Mouse (Mus musculus) olfactory bulb, adult 2 months (tissue): ENCODE results near the gene Ccnd3. TPM values are rescaled to one million over a fixed set of nuclear protein-coding genes. Genes with fewer than 3 reads are reported as not detected.

Source experiments
- H3K27ac ChIP-seq: fragments of 200-500 bp; 2 replicates; pipeline ENCODE4 v1.5.1; 2012; ENCODE audit warnings: low read depth, low read length; ENCODE audit not compliant: insufficient read depth
- H3K4me1 ChIP-seq: fragments of 200-500 bp; 2 replicates; pipeline ENCODE4 v1.6.1; 2012; ENCODE audit warnings: low read length; ENCODE audit not compliant: control insufficient read depth, insufficient read depth
- H3K4me3 ChIP-seq: fragments of 200-500 bp; 2 replicates; pipeline ENCODE4 v1.5.1; 2012; ENCODE audit warnings: mild to moderate bottlenecking, low read depth, low read length, moderate library complexity; ENCODE audit not compliant: insufficient read depth
- CTCF ChIP-seq: fragments of 200-500 bp; IDR thresholded peaks from 2 replicates; pipeline ENCODE4 v1.5.1; 2012; ENCODE audit warnings: low read depth, mild to moderate bottlenecking, low read length, moderate library complexity; ENCODE audit not compliant: insufficient read depth
- POLR2A ChIP-seq: fragments of 200-500 bp; IDR thresholded peaks from 2 replicates; pipeline ENCODE4 v1.6.1; 2012; ENCODE audit warnings: mild to moderate bottlenecking, low read depth, low read length, moderate library complexity; ENCODE audit not compliant: insufficient read depth
- WGBS: fragments of 180-500 bp; shearing (Covaris S2); methylation state at CpG from one replicate; pipeline ENCODE4 v1.1.7; 2018; 5-methylcytosine and 5-hydroxymethylcytosine counted together
- polyA plus RNA-seq: library from polyadenylated mRNA; stranded (reverse); fragments of >200 nt; gene quantifications from 2 replicates; pipeline ENCODE4 v1.2.4, GENCODE M21; 2012; ENCODE audit warnings: low replicate concordance; ENCODE audit not compliant: missing spikeins, insufficient read depth, insufficient read length

Ccnd3 gene
- polyA plus RNA-seq = 292 and 423 TPM in 2 replicates

DNA sequence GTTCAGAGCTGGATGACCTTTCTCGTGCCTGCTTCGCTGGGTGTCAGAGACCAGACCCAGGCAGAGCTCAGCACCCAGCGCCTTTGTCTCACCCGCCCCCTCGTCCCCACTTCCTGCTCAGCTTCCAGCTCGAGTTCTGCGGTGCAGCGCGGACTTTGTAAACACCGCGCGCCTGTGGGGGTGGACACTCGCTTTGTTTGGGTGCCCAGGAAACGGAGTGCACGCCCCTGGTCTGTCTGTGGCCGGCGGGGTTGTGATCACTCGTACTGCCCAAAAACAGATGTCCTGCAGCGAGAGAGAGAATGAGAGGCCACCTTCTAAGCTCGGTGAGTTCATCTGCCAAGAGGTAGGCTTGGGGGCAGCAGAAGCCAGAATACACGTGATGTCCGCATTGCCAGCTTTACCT is at the start of gene Ccnd3:
Gene Ccnd3 (plus strand): TSS at position 111 of the 406 bp plus-strand sequence.
- Histone ChIP-seq H3K4me3 (peak within 1 kb of the TSS; percentile 39), H3K27ac (peak within 1 kb of the TSS; percentile 16; the same call in 1 of the 2 replicates), H3K4me1 (peaks cover 23% of the 10 kb centered on the region)
- WGBS = 4% methylated on average over 22 of the region's 22 CpGs
- no peak for TF ChIP-seq POLR2A
- TF ChIP-seq CTCF = no peak

DNA sequence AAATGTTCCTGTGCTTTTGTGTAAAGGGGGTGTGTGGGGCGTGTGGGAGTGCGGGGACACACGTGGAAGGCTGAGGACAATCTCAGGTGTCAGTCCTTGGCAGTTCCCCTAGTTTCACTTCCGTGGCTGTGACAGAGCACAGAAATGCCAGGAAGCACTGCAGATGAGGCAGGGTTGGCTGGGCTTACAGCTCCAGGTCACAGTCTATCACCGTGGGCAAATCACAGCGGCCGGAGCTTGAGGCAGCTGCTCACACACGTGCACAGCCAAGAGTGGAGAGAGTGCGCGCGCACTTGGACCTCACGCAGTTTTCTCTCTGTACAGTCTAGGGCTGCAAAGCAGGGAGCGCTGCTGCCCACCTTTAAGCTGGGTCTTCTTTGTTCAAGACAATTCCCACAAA is 46.5 kb upstream of the Ccnd3 start:
- Histone ChIP-seq H3K4me3 (no peak overlapping the region), H3K4me1 (no peaks in the 10 kb centered on the region), H3K27ac (no peak overlapping the region)
- 79% methylated on average over 13 of the region's 13 CpGs for WGBS
- TF ChIP-seq POLR2A (no peak), CTCF (no peak)

DNA sequence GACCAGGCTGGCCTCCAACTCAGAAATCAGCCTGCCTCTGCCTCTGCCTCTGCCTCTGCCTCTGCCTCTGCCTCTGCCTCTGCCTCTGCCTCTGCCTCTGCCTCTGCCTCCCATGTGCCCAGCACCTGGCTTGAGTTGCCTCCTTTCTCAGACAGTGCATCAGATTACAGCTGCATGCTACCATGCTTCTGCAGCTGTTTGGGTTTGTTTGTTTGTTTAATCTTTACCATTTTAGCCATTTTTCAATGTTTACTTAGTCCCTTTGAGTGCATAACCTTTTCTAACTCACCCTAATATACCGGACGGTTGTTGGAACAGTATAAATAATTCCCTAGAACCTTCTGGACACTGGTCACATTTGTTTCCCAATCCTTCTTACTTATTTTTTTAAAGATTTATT is 45.9 kb upstream of the Ccnd3 start:
- Histone ChIP-seq H3K4me1 (no peaks in the 10 kb centered on the region), H3K27ac (no peak overlapping the region), H3K4me3 (no peak overlapping the region)
- 85% methylated on average over 2 of the region's 2 CpGs for WGBS
- TF ChIP-seq POLR2A (no peak), CTCF (no peak)

DNA sequence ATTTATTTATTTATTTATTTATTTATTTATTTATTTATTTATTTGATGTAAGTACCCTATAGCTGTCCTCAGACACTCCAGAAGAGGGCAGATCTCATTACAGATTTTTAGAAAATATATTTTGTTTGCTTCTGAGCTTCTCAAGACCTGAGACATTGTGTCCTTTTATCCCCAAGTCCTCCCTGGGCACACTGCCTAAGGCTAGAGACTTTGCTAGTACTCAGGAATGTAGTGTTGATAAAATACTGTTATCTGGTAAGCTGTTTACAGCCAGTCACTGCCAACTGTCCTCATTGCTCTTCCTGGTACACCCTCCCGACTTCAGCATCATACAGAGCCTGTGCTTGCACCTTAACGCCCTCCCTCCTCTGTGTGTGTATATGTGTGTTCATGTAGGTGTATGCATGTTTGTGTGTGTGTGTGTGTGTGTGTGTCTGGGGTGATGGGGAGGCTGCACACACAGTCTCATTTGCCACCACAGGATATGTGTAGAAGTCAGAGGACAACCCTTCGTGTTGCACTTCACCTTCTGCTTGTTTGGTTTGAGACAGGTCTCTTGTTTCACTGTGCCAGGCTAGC is 45.4 kb upstream of the Ccnd3 start:
- TF ChIP-seq CTCF (no peak), POLR2A (no peak)
- 78% methylated on average over 3 of the region's 3 CpGs for WGBS
- no peaks in the 10 kb centered on the region for H3K4me1 ChIP-seq
- no peak overlapping the region for H3K4me3 ChIP-seq
- no peak overlapping the region for H3K27ac ChIP-seq

DNA sequence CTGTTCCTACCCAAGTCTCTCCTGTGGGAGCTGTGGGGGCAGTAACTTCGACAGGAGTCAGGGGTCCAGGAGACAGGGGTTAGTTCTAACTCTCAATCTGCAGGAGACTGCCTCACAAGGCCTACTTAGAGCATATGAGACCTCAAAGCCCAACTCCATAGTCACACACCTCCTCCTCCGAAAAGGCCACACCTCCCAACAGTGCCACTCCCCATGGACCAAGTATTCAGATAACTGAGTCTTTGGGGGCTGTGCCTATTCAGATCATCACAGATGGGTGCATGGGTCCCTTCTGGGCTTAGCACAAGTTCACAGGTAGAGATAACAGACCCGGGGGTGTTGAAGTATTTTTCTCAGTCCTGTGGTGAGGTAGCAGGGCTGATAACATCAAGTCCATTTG is 43.2 kb upstream of the Ccnd3 start:
- no peak overlapping the region for H3K4me3 ChIP-seq
- no peak for TF ChIP-seq POLR2A
- no peak for TF ChIP-seq CTCF
- no peaks in the 10 kb centered on the region for H3K4me1 ChIP-seq
- no peak overlapping the region for H3K27ac ChIP-seq
- WGBS = 79% methylated on average over 3 of the region's 3 CpGs

DNA sequence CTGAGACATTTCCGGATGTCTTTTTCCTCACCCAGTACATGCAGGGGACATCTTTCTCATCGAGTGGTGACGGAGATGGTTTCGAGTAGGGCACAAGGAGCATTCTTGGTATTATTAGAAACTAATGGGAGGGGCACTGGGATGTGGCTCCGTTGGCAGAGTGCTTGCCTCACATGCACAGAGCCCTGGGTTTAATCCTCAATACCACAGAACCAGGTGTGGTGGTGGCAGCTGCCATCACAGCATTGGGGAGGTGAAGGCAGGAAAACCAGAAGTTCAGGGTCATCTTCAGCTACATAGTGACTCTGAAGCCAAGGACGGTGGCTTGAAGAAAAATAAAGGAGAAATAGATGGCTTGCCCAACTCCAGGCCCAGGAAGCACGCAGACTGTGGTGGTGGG is 42.6 kb upstream of the Ccnd3 start:
- WGBS = 92% methylated on average over 7 of the region's 7 CpGs
- Histone ChIP-seq H3K4me1 (no peaks in the 10 kb centered on the region), H3K4me3 (no peak overlapping the region), H3K27ac (no peak overlapping the region)
- TF ChIP-seq CTCF (no peak), POLR2A (no peak)

DNA sequence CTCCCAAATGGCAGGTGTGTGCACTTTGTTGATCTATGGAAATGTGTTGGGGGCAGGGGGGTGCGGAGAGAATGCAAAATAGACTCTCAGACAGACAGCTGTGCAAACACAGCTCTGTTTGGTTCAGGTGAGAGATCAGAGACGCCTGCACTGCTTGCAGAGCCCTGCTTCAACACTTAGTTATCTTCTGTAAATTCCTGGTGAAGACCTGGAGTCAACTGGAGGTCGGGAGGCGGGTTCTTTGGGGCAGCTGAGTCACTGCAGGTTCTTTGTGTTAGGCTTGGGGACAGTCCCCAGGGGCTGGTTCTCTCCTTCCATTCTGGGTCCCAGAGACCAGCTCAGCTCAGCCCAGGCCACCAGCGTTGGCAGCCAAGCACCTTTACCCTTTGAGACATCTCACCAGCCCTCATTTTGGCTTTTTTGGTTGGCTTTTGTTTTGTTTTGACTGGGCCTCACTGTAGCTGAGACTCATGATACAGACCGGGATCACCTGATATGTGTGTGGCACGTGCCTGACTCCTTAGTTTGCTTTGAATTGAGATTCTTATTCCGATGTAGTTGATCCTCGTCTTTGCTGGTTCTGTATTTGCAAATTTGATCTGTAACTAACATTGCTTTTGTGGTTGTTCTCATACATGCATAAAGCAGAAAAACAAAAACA is 42.0 kb upstream of the Ccnd3 start:
- TF ChIP-seq POLR2A = no peak
- no peak for TF ChIP-seq CTCF
- 76% methylated on average over 9 of the region's 9 CpGs for WGBS
- Histone ChIP-seq H3K4me3 (no peak overlapping the region), H3K27ac (no peak overlapping the region), H3K4me1 (no peaks in the 10 kb centered on the region)

DNA sequence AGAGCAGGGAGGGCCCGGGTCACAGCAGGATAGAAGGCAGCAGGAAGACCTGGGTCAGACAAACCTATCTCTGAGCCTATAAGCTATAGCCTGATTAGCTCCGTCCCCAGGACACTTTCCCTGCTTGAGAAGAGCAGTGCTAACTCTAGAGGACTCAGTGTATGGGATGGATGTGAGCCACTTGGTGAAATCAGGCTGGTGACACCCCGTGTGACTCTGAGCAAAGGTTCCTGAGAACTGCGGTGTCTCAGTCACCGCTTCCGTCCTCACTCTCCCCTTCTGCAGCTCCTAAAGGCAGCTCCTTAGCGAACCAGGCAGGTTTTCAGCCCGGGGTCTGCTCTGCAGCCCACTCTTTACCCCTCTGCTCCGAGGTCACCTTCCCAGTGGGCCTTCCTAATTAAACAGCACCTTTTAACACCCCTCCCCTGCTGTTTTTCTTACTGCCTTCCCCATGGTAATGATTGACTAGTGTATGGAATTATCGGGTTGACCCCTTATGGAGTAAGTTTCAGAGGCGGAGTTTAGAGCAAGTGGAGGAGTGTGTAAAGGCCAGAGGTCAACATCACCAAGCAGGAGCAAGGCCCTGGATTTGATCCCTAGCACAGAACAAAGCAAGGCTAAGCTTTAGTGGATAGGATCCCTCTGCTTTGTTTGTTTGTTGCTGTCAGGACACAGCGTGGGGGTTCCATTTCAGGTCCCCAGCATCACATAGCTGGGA is 40.4 kb upstream of the Ccnd3 start:
- 71% methylated on average over 12 of the region's 12 CpGs for WGBS
- Histone ChIP-seq H3K27ac (no peak overlapping the region), H3K4me3 (no peak overlapping the region), H3K4me1 (peaks cover 3% of the 10 kb centered on the region; the same call in 1 of the 2 replicates)
- TF ChIP-seq CTCF (no peak), POLR2A (no peak)

DNA sequence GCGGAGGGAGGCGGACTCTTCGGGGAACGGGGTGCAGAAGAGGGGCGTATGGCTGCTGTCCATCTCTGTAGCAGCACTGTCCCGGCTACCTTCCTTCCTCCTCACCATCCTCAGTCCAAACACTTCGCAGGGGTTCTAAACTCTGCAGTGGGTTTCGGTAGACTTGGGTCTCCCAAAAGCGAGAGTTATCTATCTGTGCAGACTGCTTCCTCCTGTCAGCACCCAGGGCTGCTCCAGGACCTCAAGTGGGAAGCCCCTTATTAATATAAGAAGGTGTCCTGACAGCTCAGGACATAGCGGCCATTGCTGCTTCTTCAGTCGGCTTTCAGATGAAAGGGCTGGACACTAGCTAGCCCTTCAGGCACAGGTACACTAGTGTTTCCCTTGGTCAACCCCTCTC is 39.8 kb upstream of the Ccnd3 start:
- 89% methylated on average over 11 of the region's 11 CpGs for WGBS

More for the DNA sequence above, 39.8 kb upstream of the Ccnd3 start:
- Histone ChIP-seq H3K27ac (no peak overlapping the region), H3K4me3 (no peak overlapping the region), H3K4me1 (peaks cover 3% of the 10 kb centered on the region; the same call in 1 of the 2 replicates)
- TF ChIP-seq POLR2A (no peak), CTCF (no peak)
